Comparison of ENCODE assay signal across 8 mouse cellular contexts in genomic region chr1:194618841-194619311, GRCm38 (mm10). TPM values are rescaled to one million over a fixed set of nuclear protein-coding genes. Genes with fewer than 3 reads are reported as not detected.
DNase-seq lines count a peak whose midpoint lies in the region; ATAC-seq and TF ChIP-seq lines count a peak whose summit lies in the region.

No protein-coding gene starts in this region.

- peak; percentile 44; the same call in 1 of the 2 replicates for ATAC-seq in hindbrain, embryonic 12.5 days (ENCODE audit: low FRiP score)
- ATAC-seq in lung, postnatal 0 days: peak; percentile 26; the same call in 1 of the 2 replicates

- peak overlapping the region; percentile 70 for H3K4me2 ChIP-seq in hindbrain, embryonic 12.5 days (replicated peaks)
- peak overlapping the region; percentile 85 for H3K4me2 ChIP-seq in lung, postnatal 0 days (replicated peaks; ENCODE audit: low read depth, low read length)

- no peaks in the 10 kb centered on the region for H3K36me3 ChIP-seq in hindbrain, embryonic 12.5 days
- H3K36me3 ChIP-seq in lung, postnatal 0 days (ENCODE audit: insufficient read depth, low read length): no peaks in the 10 kb centered on the region

- 2% methylated on average over 19 of the region's 19 CpGs for WGBS in hindbrain, embryonic 12.5 days
- 2% methylated on average over 19 of the region's 19 CpGs for WGBS in lung, postnatal 0 days

- peak overlapping the region; percentile 90 for H3K4me3 ChIP-seq in hindbrain, embryonic 12.5 days
- H3K4me3 ChIP-seq in lung, postnatal 0 days (ENCODE audit: low read depth, low read length): peak overlapping the region; percentile 87

- no peaks in the 10 kb centered on the region for H3K9me3 ChIP-seq in hindbrain, embryonic 12.5 days (replicated peaks)
- H3K9me3 ChIP-seq in lung, postnatal 0 days (ENCODE audit: low read length): no peaks in the 10 kb centered on the region

- no peak for TF ChIP-seq EP300 in lung, postnatal 0 days (IDR thresholded peaks at IDR 0.05)

- peak overlapping the region; percentile 94 for H3K27ac ChIP-seq in hindbrain, embryonic 12.5 days
- H3K27ac ChIP-seq in lung, postnatal 0 days (ENCODE audit: low read length): peak overlapping the region; percentile 92; the same call in 1 of the 2 replicates

- no peaks in the 10 kb centered on the region for H3K27me3 ChIP-seq in hindbrain, embryonic 12.5 days
- no peaks in the 10 kb centered on the region for H3K27me3 ChIP-seq in lung, postnatal 0 days (replicated peaks; ENCODE audit: insufficient read depth, low read length)

- H3K4me1 ChIP-seq in hindbrain, embryonic 12.5 days: peaks cover 34% of the 10 kb centered on the region
- H3K4me1 ChIP-seq in lung, postnatal 0 days (ENCODE audit: insufficient read depth, low read depth, low read length): peaks cover 19% of the 10 kb centered on the region; the same call in 1 of the 2 replicates

- TF ChIP-seq CTCF in lung, postnatal 0 days (IDR thresholded peaks at IDR 0.05): peak; percentile 77

- H3K9ac ChIP-seq in hindbrain, embryonic 12.5 days: no peak overlapping the region
- H3K9ac ChIP-seq in lung, postnatal 0 days (replicated peaks; ENCODE audit: low read depth): no peak overlapping the region

- DNase-seq in R1 (ENCODE audit: low read depth, low spot score): peak; percentile 85
- peak; percentile 84 for DNase-seq in cerebellum, adult 9-11 months
- peak; percentile 62 to 75 for DNase-seq in frontal cortex, postnatal 14 days (ENCODE audit: low spot score in 2 of 2)
- peak; percentile 88 to 90 for DNase-seq in layer of hippocampus, postnatal 10 days (ENCODE audit: low spot score in 2 of 2)
- peak; percentile 86 for DNase-seq in lung, postnatal 0 days (ENCODE audit: low spot score)
- peak; percentile 93 for DNase-seq in retina, embryonic 14.5 days (ENCODE audit: low spot score)
- DNase-seq in urinary bladder, postnatal 14 days (ENCODE audit: low spot score): peak; percentile 86

RNA-seq across cellular contexts. Expression of gene Plxna2, which starts 0.9 kb away (rescaled TPM):
- polyA plus RNA-seq in hindbrain, embryonic 12.5 days (2016; fragmentation: Nextera tagmentation; extraction: Ambion mirVana): 27.9 and 32.3 TPM in 2 replicates
- 10 to 100 TPM; 92.8 to 94.8 TPM for total RNA-seq in layer of hippocampus, postnatal 10 days (2021)
- polyA plus RNA-seq in lung, postnatal 0 days (2015; fragmentation: Nextera tagmentation; extraction: Ambion mirVana): 4.5 and 5.8 TPM in 2 replicates

Comparison
In these comparisons a context has a peak if more than half of its experiments do, and no peak if none do; other contexts are left out.
1. Peak in every context shown above with its lines: DNase-seq, ATAC-seq, H3K4me3 ChIP-seq and H3K27ac ChIP-seq.